Mouse (Mus musculus) bone marrow, adult 2 months (tissue): ENCODE data around the gene Ralgapa2.

Source experiments
- CTCF ChIP-seq: fragments of 200-500 bp; IDR thresholded peaks from 2 replicates; pipeline ENCODE4 v1.5.1; 2011; ENCODE audit warnings: low read length, control low read depth; ENCODE audit not compliant: control insufficient read depth, insufficient read depth
- POLR2A ChIP-seq: fragments of 200-500 bp; IDR thresholded peaks from 2 replicates; pipeline ENCODE4 v1.6.1; 2011; ENCODE audit warnings: low read depth, mild to moderate bottlenecking, control low read depth, low read length, borderline replicate concordance; ENCODE audit not compliant: control insufficient read depth

- no peak for TF ChIP-seq CTCF
- no peak for TF ChIP-seq POLR2A
Measured at GRCm38 (mm10) chr2:146218161-146218691, 293.9 kb downstream of the Ralgapa2 start.
